Mouse (Mus musculus) testis, adult 2 months (tissue): ENCODE measurements around the gene Efcab5.

Experiments
- CTCF ChIP-seq: fragments of 200-500 bp; IDR thresholded peaks from 2 replicates; pipeline ENCODE4 v1.5.1; 2012; ENCODE audit warnings: low read depth, mild to moderate bottlenecking, inconsistent platforms, low read length, moderate library complexity; ENCODE audit not compliant: control insufficient read depth, insufficient read depth, insufficient replicate concordance
- POLR2A ChIP-seq: fragments of 200-500 bp; IDR thresholded peaks from 2 replicates; pipeline ENCODE4 v1.6.1; 2012; ENCODE audit warnings: low read depth, mild to moderate bottlenecking, inconsistent platforms, low read length, moderate library complexity; ENCODE audit not compliant: control insufficient read depth

- TF ChIP-seq CTCF (no peak), POLR2A (no peak)
These were observed 4.6 kb upstream of the Efcab5 start for GRCm38 (mm10) chr11:77193410-77193809.
